Mouse (Mus musculus) adrenal gland, adult 18-20 months (tissue): ENCODE measurements around the gene Rnf38. TPM values are rescaled to one million over a fixed set of nuclear protein-coding genes. Genes with fewer than 3 reads are reported as not detected.

ENCODE experiments used
- DNase-seq, 2 experiments: peaks; one replicate each; pipeline ENCODE4 v3.0.0; 2021 to 2022; ENCODE audit warnings: low spot score in 2 of 2
- long read RNA-seq, 2 experiments: library from polyadenylated mRNA; stranded (forward); transcript quantifications; one replicate each; pipeline ENCODE4 v2.0.0; 2021
- total RNA-seq, 2 experiments: library from RNA; stranded (reverse); gene quantifications; 1 replicate in 1 of 2; 2 replicates in 1 of 2; pipeline ENCODE4 v1.2.3; 2021

Gene Rnf38
- 10 to 100 TPM; 30.4 to 33.2 TPM for total RNA-seq
- long read RNA-seq, experiment 1, partial matches to known transcripts, result 3 of 3 reads
- long read RNA-seq, experiment 1, other reads (novel, unspliced or antisense), result 0 of 3 reads
- long read RNA-seq, experiment 2, partial matches to known transcripts, result 0 of 7 reads
- long read RNA-seq, experiment 2, other reads (novel, unspliced or antisense), result 7 of 7 reads

- no peak for DNase-seq
Measured at GRCm38 (mm10) chr4:44233713-44234003, at the start of gene Rnf38. Rnf38 (minus strand) TSS chr4:44233789.

DNA sequence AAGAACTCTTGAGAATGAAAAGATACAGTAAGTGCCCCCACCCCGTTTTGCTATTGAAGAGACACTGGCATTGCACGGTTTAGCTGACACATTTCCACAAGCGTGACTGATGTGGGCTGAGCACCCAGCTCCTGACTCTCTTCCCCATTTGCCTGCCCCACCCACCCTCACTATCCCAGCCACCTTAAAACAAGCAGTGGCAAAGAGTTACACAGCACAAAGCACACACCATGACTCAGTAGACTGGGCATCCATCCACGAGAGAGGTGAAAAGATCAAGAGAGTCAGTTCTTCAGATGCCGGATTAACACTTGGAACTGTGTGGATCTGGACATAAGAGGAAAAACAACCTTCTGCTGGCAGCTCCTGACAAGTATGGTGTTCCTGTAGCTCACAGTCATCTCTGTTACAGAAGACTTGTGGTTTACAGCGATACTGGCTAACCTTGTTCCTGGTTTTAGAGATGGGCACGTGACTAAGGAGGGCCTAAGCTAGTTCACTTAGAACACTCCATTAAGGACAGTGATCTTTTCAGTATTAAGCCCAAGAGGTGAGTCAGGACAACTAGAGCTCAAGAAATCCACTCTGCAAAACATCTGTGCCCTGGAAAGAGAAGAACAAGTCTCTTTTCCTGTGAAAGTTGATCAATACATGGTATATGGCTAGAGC is 48.1 kb upstream of the Rnf38 start:
- DNase-seq, result no peak

- no peak for DNase-seq
Measured at GRCm38 (mm10) chr4:44271134-44271533, 37.5 kb upstream of the Rnf38 start.

DNA sequence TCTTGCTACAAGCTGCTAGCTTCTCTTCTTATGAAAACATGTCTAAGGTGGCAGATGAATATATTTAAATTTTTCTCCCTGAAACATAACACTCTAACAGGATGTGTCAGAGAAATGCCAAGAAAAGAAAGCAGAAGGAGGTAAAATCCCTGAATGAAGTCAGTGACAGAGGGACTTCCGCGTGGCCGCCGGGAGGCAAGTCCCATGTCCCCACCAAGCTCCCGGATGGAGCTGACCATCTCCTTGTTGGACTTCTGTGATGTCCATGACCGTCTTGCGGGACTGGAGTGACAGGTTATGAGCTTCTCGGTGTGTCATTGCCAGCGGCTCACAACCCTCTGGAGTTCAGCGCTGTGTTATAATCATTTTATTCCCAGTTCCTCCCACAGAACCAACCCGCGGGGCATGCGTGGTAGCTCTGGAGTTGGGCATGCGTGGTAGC is 35.8 kb upstream of the Rnf38 start:
- DNase-seq, result no peak

DNA sequence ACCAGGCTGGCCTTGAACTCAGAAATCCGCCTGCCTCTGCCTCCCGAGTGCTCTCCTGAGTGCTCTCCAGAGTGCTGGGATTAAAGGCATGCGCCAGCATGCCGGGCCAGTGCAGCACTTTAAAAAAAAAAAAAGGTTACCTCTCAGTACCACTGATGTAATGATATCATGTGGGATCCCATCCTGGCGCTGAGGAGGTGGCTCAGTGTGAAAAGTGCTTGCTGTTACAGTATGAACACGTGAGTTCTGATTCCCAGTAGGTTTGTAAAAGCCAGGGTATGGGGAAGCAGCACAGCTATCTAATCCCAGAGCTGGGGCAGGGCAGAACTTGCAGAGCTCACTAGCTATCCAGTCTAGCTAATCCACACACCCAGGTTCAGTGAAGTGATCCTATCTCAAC is 33.8 kb upstream of the Rnf38 start:
- no peak for DNase-seq

DNA sequence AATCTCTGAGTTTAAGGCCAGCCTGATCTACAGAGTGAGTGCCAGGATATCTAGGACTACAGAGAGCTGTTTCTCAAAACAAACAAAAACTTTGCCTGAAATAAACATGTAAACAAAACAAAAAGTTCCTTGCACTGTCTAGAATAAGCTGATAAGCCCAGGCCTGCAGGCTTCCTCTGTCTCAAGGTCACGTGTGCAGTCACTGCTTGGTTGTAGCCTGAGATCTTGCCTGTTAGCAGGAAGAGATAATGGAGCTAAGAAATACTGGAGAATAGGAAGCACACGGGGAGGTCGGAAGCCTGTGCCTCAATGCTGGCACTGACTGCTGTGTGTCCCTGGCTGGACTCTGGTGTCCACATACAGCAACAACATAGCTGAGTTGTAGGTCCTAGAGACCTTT is 31.9 kb upstream of the Rnf38 start:
- no peak for DNase-seq

DNA sequence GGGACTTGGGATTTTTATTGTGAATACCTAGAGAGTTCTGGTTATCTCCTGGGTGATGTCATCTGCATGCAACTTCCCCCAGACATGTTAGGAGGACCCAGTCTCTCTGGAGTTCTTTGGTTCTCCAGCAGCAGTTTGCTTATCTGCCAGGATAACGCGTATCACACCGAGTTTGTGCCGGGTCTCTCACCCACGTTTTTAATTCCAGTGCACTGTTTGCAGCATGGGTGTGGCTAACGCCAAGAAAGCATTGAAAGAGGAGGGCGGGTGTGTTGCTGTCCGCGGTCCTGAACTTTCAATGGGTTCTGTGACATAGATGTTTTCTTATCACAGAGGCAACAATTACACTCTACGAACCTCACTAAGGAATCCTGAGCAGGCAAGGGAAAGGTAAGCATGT is 26.7 kb upstream of the Rnf38 start:
- DNase-seq, result peak; percentile 27 to 34

- no peak for DNase-seq
Measured at GRCm38 (mm10) chr4:44259126-44259525, 25.5 kb upstream of the Rnf38 start.

DNA sequence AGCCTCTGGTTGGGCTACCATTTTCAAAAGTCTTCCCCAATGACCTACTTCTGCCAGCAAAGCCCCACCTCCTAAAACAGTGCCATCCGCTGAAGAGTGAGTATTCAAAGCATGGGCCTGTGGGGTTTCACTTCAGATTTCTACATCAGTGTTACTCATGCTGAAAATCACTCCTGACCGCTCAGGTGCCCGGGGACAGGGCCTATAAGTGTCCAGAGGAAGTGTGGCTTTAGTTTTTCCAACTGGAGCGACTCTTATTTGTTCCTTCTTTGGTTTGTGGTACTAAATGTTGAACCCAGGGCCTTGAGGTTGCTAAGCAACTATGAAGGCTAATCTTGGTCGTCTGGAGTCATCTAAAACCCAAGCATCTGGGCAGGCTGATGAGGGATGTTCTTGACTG is 21.0 kb upstream of the Rnf38 start:
- DNase-seq, result no peak

GRCm38 (mm10) chr4:44253191-44253590 is 19.6 kb upstream of the Rnf38 start:
- no peak for DNase-seq

GRCm38 (mm10) chr4:44251966-44252916 is 18.7 kb upstream of the Rnf38 start:
- no peak for DNase-seq

GRCm38 (mm10) chr4:44251521-44251920 is 17.9 kb upstream of the Rnf38 start:
- DNase-seq, result no peak

- DNase-seq, result no peak
Measured at GRCm38 (mm10) chr4:44249705-44250104, 16.1 kb upstream of the Rnf38 start.

DNA sequence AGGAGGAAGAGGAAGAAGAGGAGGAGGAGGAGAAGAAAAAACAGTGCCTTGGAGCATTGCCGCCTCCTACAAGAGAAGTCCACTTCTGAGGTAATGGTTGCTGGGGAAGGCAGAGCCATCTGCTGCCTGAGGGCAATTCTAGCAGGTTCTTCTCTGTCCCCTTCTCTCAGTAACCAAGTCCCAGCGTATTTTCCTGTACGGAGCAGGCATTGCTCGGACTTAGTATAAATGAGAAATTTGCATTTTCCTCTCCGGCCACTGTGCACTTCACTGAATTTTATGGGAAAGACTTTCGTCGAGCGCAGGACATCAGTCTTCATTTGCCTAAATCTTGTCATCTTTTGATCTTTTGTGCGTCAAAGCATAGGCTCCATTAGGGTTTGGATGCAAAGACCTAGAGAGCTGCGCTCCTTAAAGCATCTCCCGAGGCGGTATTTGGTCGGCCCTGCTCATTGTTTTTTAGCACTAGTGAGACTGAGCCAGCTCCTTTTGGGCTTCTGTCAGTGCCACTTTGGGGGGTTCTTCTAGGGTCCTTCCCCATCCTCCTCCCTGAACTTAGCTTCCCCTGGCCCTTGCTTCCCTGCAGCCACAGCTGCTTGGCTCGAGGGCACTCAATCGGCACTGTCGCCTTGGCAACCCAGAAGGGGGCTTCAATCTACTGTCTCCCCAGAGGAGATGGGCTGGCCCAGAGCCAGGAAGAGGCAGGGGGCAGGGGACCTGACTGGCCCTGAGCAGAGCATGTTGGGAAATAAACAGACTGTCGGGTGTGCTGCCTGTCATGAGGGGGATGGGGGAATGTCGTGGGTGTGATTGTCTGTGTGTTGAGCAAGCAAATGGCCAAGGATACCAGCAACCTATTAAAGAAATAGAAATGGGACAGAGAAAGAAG is 13.7 kb upstream of the Rnf38 start:
- no peak for DNase-seq

DNA sequence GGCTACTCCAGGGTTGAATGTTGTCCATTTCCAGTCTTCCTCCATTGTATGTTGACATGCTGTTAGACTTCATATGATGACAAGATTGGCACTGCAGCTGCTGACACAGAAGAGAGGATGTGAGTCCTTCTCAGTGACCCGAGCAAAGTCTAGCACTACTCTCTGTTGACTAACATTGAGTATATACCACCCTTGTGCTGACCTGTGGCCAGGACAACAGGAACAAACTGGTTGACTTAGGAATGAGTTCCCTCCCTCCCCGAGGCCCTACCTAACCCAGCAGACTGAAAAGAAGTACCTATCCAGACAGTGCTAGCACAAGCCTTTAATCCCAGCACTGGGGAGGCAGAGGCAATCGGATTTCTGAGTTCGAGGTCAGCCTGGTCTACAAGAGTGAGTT is 12.7 kb upstream of the Rnf38 start:
- DNase-seq, result no peak

- no peak for DNase-seq
Measured at GRCm38 (mm10) chr4:44241638-44242037, 8.0 kb upstream of the Rnf38 start.

GRCm38 (mm10) chr4:44235946-44236345 is 2.4 kb upstream of the Rnf38 start:
- DNase-seq, result no peak

DNA sequence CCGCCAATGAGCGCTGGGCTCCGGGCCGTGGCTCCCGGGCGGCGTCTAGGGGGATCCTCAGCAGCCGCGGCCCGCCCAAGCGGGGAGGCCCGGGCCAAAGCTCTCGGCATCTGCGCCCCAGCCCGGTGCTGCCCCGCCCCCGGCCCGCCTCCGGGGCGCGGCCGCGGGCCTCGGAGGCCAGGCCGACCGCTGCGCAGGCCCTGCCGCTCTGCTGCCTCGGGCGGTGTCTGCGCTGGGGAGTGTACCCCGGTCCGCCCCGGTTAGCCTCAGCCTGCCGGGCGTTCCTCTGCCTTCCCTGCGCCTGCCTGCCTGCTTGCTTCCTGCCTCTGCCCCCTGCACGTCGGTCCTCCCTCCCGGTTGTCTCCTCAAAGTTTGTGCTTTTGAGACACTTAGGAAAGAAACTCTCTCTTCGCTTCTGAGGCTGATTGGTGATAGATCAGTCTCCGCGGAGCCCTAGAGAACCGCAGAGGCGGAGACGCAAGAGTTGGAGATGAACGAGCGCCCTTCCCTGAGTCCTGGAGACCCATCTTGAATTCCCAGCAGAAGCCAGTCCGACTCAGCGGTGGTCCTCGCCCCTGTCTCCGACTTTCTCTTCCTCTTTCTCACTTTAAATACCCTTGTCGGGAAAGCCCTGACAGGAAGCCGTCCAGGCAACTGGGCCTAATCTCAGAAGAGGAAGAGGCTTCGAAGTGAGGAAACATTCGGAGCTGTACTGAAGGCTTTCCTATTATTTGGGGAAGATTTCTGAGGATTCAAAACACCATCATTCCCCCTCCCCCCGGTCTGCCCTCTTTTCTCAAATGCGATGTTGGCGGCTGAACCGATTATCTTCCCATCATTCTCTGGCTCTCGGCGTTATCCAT is 646 bp upstream of the Rnf38 start:
- peak; percentile 88 to 91 for DNase-seq

GRCm38 (mm10) chr4:44232771-44233712 is 547 bp downstream of the Rnf38 start:
- peak; percentile 38 to 45 for DNase-seq
